Mouse (Mus musculus): ENCODE measurements around the gene Zfp605. TPM values are rescaled to one million over a fixed set of nuclear protein-coding genes. Genes with fewer than 3 reads are reported as not detected.
A peak's percentile ranks its signal among the peaks of the same experiment; 100 is the strongest.
"Not testable (repeated sequence)": the region's sequence is repeated elsewhere in the genome, so short reads cannot be mapped to it uniquely, and the experiment has no call there.

The Zfp605 gene
- polyA plus RNA-seq (2016; fragmentation: Nextera tagmentation; extraction: Ambion mirVana), result 11.4 and 12.5 TPM in 2 replicates

GRCm38 (mm10) chr5:110109991-110110441 is at the start of gene Zfp605:
Gene Zfp605, plus strand, starts transcription at chr5:110110092.
- peak; percentile 62 for ATAC-seq (ENCODE audit: low FRiP score)
- WGBS, result 1% methylated on average over 12 of the region's 12 CpGs
- Histone ChIP-seq H3K27ac (peak within 1 kb of the TSS; percentile 97), H3K4me2 (replicated peaks) (peak within 1 kb of the TSS; percentile 71), H3K4me1 (peaks cover 15% of the 10 kb centered on the region), H3K9me3 (replicated peaks) (no peaks in the 10 kb centered on the region), H3K4me3 (peak within 1 kb of the TSS; percentile 64), H3K9ac (peak within 1 kb of the TSS; percentile 76), H3K36me3 (peaks cover 35% of the 10 kb centered on the region), H3K27me3 (no peaks in the 10 kb centered on the region)

- H3K27me3 ChIP-seq; H3K4me3 ChIP-seq; H3K36me3 ChIP-seq; H3K9ac ChIP-seq; H3K4me1 ChIP-seq; H3K4me2 ChIP-seq (replicated peaks); H3K27ac ChIP-seq; ATAC-seq (ENCODE audit: low FRiP score): not testable (repeated sequence)
- WGBS, result 100% methylated on average over 1 of the region's 2 CpGs
- peaks cover 29% of the 10 kb centered on the region for H3K9me3 ChIP-seq (replicated peaks)
These were observed 37.5 kb upstream of the Zfp605 start, which contains the start of gene Gm17655 for GRCm38 (mm10) chr5:110072413-110072812. Gene Gm17655, minus strand, starts transcription at chr5:110072513.

GRCm38 (mm10) chr5:110082961-110083360 is 26.9 kb upstream of the Zfp605 start:
- Histone ChIP-seq H3K4me3 (no peak overlapping the region), H3K9me3 (replicated peaks) (peaks cover 26% of the 10 kb centered on the region), H3K4me2 (replicated peaks) (no peak overlapping the region), H3K36me3 (0 out of 2 replicates have a peak, but pooled peaks cover 3% of the 10 kb centered on the region), H3K4me1 (no peaks in the 10 kb centered on the region), H3K27ac (no peak overlapping the region), H3K27me3 (no peaks in the 10 kb centered on the region), H3K9ac (no peak overlapping the region)
- 79% methylated on average over 4 of the region's 4 CpGs for WGBS
- ATAC-seq (ENCODE audit: low FRiP score), result no peak

GRCm38 (mm10) chr5:110086161-110086866 is 23.6 kb upstream of the Zfp605 start:
- Histone ChIP-seq H3K36me3 (no peaks in the 10 kb centered on the region), H3K4me2 (replicated peaks) (no peak overlapping the region), H3K9me3 (replicated peaks) (0 out of 2 replicates have a peak, but pooled peaks cover 5% of the 10 kb centered on the region), H3K4me1 (no peaks in the 10 kb centered on the region), H3K4me3 (no peak overlapping the region), H3K27ac (no peak overlapping the region), H3K9ac (no peak overlapping the region), H3K27me3 (no peaks in the 10 kb centered on the region)
- no peak for ATAC-seq (ENCODE audit: low FRiP score)
- WGBS, result 38% methylated on average over 14 of the region's 14 CpGs

- no peak overlapping the region for H3K4me2 ChIP-seq (replicated peaks)
- WGBS, result 81% methylated on average over 2 of the region's 2 CpGs
- no peak overlapping the region for H3K27ac ChIP-seq
- H3K4me1 ChIP-seq, result peaks cover 8% of the 10 kb centered on the region
- no peak overlapping the region for H3K4me3 ChIP-seq
- H3K9ac ChIP-seq, result no peak overlapping the region
- no peaks in the 10 kb centered on the region for H3K27me3 ChIP-seq
- no peaks in the 10 kb centered on the region for H3K36me3 ChIP-seq
- H3K9me3 ChIP-seq (replicated peaks), result no peaks in the 10 kb centered on the region
- ATAC-seq (ENCODE audit: low FRiP score), result no peak
These were observed 18.3 kb upstream of the Zfp605 start for GRCm38 (mm10) chr5:110091546-110091945.

GRCm38 (mm10) chr5:110094030-110094846 is 15.7 kb upstream of the Zfp605 start, which contains the start of gene Gm35315:
Gene Gm35315, minus strand, starts transcription at chr5:110094420.
- H3K9ac ChIP-seq, result peak within 1 kb of the TSS; percentile 60
- peak within 1 kb of the TSS; percentile 61; the same call in 1 of the 2 replicates for H3K27ac ChIP-seq
- H3K4me2 ChIP-seq (replicated peaks), result peak within 1 kb of the TSS; percentile 63
- H3K4me1 ChIP-seq, result peaks cover 8% of the 10 kb centered on the region
- H3K27me3 ChIP-seq, result no peaks in the 10 kb centered on the region
- 1% methylated on average over 25 of the region's 25 CpGs for WGBS
- H3K36me3 ChIP-seq, result no peaks in the 10 kb centered on the region
- H3K4me3 ChIP-seq, result peak within 1 kb of the TSS; percentile 42
- no peaks in the 10 kb centered on the region for H3K9me3 ChIP-seq (replicated peaks)
- peak; percentile 98 for ATAC-seq (ENCODE audit: low FRiP score)

- Histone ChIP-seq H3K4me1 (peaks cover 8% of the 10 kb centered on the region), H3K27ac (no peak overlapping the region), H3K9ac (peak overlapping the region; percentile 60), H3K36me3 (no peaks in the 10 kb centered on the region), H3K27me3 (no peaks in the 10 kb centered on the region), H3K4me3 (peak overlapping the region; percentile 42), H3K4me2 (replicated peaks) (peak overlapping the region; percentile 63), H3K9me3 (replicated peaks) (no peaks in the 10 kb centered on the region)
- WGBS, result 9% methylated on average over 4 of the region's 4 CpGs
- peak; percentile 26; the same call in 1 of the 2 replicates for ATAC-seq (ENCODE audit: low FRiP score)
These were observed 15.1 kb upstream of the Zfp605 start for GRCm38 (mm10) chr5:110094847-110095213.

GRCm38 (mm10) chr5:110098991-110099477 is 10.9 kb upstream of the Zfp605 start:
- H3K27ac ChIP-seq, result no peak overlapping the region
- no peak overlapping the region for H3K4me2 ChIP-seq (replicated peaks)
- no peak overlapping the region for H3K9ac ChIP-seq
- no peaks in the 10 kb centered on the region for H3K9me3 ChIP-seq (replicated peaks)
- ATAC-seq (ENCODE audit: low FRiP score), result no peak
- peaks cover 26% of the 10 kb centered on the region for H3K4me1 ChIP-seq
- WGBS, result 45% methylated on average over 1 of the region's 1 CpGs
- H3K36me3 ChIP-seq, result peaks cover 19% of the 10 kb centered on the region
- H3K4me3 ChIP-seq, result no peak overlapping the region
- peaks cover 18% of the 10 kb centered on the region for H3K27me3 ChIP-seq

GRCm38 (mm10) chr5:110099656-110100580 is 10.0 kb upstream of the Zfp605 start, which contains the start of gene Plcxd1:
Gene Plcxd1, plus strand, starts transcription at chr5:110099969.
- Histone ChIP-seq H3K36me3 (peaks cover 28% of the 10 kb centered on the region), H3K27me3 (peaks cover 18% of the 10 kb centered on the region), H3K27ac (no peak within 1 kb of the TSS), H3K4me2 (replicated peaks) (peak within 1 kb of the TSS; percentile 63), H3K9me3 (replicated peaks) (no peaks in the 10 kb centered on the region), H3K9ac (peak within 1 kb of the TSS; percentile 40; the same call in 1 of the 2 replicates), H3K4me3 (0 out of 2 replicates have a peak within 1 kb of the TSS, but pooled peaks have one; percentile 31), H3K4me1 (peaks cover 21% of the 10 kb centered on the region)
- WGBS, result 4% methylated on average over 25 of the region's 25 CpGs
- ATAC-seq (ENCODE audit: low FRiP score), result no peak

- peak; percentile 26 for ATAC-seq (ENCODE audit: low FRiP score)
- H3K36me3 ChIP-seq, result peaks cover 38% of the 10 kb centered on the region
- WGBS, result under 1% methylated on average over 32 of the region's 37 CpGs
- no peak overlapping the region for H3K27ac ChIP-seq
- peak overlapping the region; percentile 40 for H3K9ac ChIP-seq
- H3K27me3 ChIP-seq, result peaks cover 18% of the 10 kb centered on the region
- peak overlapping the region; percentile 63 for H3K4me2 ChIP-seq (replicated peaks)
- peaks cover 21% of the 10 kb centered on the region for H3K4me1 ChIP-seq
- H3K9me3 ChIP-seq (replicated peaks), result no peaks in the 10 kb centered on the region
- H3K4me3 ChIP-seq, result peak overlapping the region; percentile 31
These were observed 8.8 kb upstream of the Zfp605 start for GRCm38 (mm10) chr5:110100921-110101631.

Data from hindbrain, embryonic 12.5 days (tissue).